Mouse (Mus musculus) megakaryocyte, embryonic 14.5 days (primary cell): ENCODE measurements around the gene Gmcl1.

Experiments
- FLI1 ChIP-seq: IDR thresholded peaks from 2 replicates; pipeline ENCODE4 v1.6.1; 2012; ENCODE audit warnings: low read length, inconsistent platforms, mixed read lengths
- GATA1 ChIP-seq: IDR thresholded peaks from 3 replicates; pipeline ENCODE4 v1.6.1; 2012; ENCODE audit warnings: mixed read lengths, low read length, inconsistent platforms, borderline replicate concordance

- no peak for TF ChIP-seq FLI1
- TF ChIP-seq GATA1 = no peak
Measured at GRCm38 (mm10) chr6:86750961-86751360, 17.8 kb upstream of the Gmcl1 start.
